Mouse (Mus musculus) fat pad, adult 2 months (tissue): ENCODE measurements at regions not wholly inside any gene's neighbourhood (a gene's known extent, or its start where the extent isn't known, plus 50 kb on each side); places are given as distances from the start of the nearest gene placed in this dataset.

ENCODE experiments used
- DNase-seq: peaks from one replicate; pipeline ENCODE4 v3.0.0-alpha.2; 2011; ENCODE audit warnings: low read depth, low spot score; ENCODE audit errors: extremely low read depth

DNA sequence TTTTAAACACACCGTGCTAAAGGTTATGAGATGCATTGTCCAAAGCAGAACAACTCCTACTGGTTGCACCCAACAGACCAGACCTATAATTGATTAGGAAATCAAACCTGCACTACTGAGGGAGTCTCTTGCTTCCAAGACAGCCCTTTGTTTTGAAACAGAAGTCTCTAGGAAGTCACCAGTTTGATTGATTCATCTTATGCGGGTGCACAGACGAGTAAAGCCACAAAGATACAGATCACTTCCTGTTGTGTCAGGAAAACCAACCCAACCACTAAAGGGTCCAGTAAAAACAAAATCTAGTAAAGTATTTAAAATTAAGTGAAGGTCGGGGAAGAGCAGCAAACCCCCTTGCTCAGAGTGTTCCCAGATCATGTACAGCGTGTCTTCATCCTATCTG, 58.3 kb upstream of the N6amt1 start:
- DNase-seq, result no peak

DNA sequence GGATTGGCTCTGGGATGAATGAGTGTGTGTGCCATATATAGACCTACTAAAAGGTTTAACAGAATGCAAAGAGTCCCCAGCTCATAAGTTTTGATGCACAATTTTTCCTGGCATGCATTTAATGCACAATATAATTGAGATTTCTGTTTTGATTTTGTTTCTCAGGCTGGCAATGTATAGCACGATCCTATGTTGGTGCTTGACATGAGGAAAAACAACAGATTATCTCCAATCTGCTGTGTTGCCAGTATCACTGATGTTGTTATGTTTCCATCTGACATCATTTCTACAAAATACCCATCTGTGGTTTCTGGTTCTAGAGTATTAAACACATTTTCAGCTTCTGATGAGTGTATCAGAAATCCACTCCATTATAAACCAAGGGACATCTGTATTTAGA, 61.2 kb upstream of the N6amt1 start:
- DNase-seq, result no peak

DNA sequence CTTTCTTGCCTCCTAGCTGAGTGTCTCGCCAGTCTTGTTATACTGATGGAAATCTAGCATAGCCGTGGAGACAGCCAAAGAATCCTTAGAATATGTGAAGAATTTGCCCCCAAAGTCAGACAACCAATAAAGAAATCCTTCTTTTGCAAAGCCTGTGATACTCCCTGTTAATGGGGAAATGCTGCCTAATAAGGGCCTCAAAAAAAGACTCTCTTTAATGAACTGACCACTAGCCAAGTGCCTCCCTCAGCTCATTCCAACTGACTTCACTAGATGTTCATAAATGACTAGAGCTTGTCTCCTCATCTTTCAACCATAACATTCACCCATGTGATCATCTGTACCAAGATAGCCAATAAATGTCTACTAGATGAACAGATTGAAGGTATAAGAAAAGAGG, 62.3 kb upstream of the N6amt1 start:
- DNase-seq, result no peak

- DNase-seq, result no peak
Observed at GRCm38 (mm10) chr16:87285639-87286038, 68.3 kb upstream of the N6amt1 start.

DNA sequence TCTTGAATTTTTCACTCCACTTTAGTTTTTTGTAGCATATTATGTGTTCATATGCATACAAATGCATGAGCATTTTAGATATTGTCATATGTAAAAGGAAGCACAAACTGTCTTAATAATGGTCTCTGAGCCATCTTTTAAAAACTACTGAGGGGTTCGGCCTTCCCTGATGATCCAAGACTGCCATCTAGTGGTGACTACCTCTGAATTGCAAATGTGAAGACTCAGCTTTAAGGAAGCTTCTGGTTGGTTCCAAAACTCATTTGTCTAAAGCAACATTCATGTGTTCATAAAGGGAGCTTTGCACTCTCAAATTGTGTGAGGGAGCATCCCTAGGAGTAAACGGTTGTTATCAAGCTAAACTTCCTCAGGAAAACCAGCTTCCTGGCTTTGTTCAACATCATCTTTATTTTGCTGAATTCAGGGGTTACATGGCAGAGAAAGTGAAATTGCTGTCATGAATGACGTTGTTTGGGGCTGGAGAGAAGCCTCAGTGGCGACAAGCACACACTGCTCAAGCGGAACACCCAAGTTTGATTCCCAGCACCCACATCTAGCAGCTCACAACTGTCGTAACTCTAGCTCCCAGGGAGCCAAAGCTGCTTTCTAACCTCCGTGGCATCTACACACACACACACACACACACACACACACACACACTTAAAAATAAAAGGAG, 69.0 kb upstream of the N6amt1 start:
- no peak for DNase-seq

- no peak for DNase-seq
Observed at GRCm38 (mm10) chr16:87278518-87278917, 75.5 kb upstream of the N6amt1 start.

DNA sequence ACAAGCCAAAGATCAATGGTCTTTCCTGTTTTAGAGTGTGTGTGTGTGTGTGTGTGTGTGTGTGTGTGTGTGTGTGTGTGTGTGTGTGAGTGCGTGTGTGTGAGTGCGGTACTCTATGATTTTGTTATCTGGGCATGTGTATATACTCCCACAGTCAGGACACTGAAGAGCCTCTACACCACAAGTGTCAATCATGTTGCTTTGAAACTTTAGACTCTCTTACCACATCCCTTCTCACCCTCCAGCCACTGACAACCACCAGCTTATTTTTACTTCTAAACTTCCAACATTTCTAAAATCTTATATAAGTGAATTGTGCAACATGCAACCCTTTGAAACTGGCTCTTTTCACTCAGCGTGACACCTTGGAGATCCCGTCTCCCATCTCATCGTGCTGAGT, 81.6 kb upstream of the N6amt1 start:
- DNase-seq, result no peak

- DNase-seq, result no peak
Observed at GRCm38 (mm10) chr16:87267954-87268804, 85.8 kb upstream of the N6amt1 start.

- DNase-seq, result no peak
Observed at GRCm38 (mm10) chr16:87267517-87267916, 86.5 kb upstream of the N6amt1 start.

GRCm38 (mm10) chr16:87263571-87263970, 90.4 kb upstream of the N6amt1 start:
- no peak for DNase-seq

GRCm38 (mm10) chr16:87263041-87263440, 90.9 kb upstream of the N6amt1 start:
- no peak for DNase-seq

DNA sequence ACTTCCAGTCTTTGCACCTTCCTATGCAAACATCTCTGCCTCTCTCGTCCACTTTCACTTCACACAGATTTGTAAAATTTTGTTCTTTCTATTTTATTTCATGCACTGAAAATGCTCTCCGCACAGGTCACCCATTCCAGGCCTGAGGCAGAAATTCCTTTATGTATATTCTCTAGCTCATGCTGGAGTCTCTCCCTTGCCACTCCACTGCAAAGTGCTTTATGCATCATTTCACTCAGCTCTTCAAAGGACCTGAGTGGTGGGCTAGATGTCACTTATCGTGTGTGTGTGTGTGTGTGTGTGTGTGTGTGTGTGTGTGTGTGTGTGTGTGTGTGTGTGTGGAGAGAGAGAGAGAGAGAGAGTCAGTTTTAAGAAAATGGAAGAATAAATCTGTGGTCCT, 91.5 kb upstream of the N6amt1 start:
- DNase-seq, result no peak

DNA sequence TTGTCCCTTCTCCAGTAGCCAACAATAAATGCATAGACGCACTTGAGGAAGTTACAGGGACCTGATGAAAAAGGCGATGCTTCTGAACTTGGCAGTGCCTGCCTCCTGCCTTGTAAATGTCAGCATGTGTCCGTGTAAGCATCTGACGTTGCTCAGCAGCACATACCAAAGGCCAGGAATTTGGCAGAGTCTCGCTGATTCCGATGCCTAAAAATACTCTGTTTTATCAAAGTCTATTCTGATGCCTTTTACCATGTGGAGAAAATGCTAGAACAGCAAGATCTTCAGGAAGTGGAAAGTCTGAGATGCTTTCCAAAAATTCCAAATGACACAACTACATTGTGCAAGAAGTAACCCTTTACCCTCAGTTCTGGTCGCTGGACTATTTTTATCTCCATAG, 92.5 kb upstream of the N6amt1 start:
- DNase-seq, result no peak

GRCm38 (mm10) chr16:87254736-87255135, 99.2 kb upstream of the N6amt1 start:
- no peak for DNase-seq

GRCm38 (mm10) chr16:87250531-87250930, 103.5 kb upstream of the N6amt1 start:
- no peak for DNase-seq

DNA sequence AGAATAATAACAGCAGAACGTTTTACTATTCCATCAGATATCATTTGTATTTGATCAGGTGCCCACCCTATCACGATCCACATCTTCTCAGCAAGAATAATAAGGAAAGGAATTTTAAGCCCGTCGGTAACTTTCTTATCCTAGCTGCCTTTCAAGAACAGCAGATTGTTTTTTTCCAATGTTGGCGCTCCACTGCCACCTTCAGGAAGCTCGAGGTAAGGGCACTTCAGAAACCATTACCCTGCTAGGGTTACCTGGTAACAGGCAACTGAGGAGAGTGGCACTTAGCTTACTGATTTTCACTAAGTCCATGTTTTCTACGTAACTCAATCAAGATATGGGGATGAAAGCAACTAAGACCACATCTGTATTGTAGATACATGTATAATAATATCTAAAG, 104.1 kb upstream of the N6amt1 start:
- DNase-seq, result no peak

DNA sequence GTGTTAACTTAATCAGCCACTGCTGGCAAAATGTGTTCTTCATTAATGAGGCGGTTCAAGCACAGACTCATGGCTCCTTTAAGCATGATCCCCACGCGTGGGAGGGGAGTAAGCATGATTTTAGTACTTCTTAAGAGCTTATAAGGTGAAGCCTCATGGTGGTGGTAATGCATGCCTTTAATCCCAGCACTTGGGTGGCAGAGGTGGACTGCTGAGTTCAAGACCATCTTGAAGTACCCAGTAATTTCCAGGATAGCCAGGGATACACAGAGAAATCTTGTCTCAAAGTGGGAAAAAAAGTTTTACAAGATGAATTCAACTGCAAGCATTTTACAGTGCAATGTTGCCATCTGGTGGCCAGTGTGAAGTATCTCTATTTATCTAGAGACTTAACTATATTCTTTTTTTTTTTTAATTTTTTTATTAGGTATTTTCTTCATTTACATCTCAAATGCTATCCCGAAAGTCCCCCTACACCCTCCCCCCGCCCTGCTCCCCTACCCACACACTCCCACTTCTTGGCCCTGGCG, 105.4 kb upstream of the N6amt1 start:
- DNase-seq, result no peak

DNA sequence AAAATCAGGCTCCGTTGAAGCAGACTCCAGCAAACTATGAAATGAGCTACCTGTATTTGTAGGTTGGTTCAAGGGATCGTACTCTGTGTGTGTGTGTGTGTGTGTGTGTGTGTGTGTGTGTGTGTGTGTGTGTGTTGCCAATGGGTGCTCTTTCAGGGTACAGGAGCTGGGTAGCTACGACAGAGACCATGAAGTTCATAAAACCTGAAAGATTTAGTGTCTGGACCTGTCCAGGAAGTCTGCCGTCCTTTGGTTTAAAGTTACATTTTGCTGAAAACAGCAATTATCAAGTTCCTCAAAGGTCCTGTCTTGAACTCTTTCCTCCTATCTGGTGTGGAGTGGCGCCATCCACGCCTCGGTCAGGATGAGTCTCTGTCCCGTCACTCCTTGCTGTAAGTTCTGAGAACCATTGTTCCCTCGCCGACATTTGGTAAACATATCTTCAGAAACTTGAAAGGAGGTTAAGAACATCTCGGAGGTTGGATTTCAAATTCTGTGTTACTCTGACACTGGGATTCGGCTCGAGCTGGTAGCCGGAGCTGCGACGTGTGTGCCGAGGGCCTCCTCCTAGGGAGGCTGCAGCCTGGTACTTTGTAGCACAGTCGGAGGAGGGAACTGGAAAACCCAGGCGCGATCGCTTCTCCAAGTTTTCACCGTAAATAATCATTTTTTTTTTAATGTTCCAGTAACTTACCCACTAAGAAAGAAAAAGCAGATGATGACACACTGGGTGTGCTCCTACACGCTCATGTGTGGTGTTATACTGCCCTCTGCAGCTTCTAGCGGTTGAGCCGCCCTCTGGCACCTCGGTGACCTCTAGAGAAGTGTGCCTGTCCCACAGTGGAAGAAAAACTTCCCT, 107.8 kb upstream of the N6amt1 start:
- DNase-seq, result no peak

DNA sequence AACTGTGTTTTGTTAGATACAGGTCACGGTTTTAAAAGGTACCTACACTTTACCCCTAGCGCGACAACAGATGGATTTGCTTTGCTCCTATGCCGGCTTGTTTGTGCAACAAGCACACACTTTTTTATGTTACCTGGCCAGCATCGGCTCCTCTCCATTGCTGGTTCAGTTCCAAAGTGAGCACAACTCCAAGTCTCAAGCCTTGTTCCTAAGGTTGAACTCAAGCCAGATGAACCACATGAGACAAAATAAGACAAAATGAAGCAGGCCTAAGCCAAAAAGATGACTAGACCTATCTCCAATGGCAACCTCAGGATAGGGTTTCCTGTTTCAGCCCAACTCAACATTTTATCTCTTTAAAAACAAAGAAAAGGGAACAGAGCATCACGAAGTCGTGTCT, 108.5 kb upstream of the N6amt1 start:
- DNase-seq, result no peak

DNA sequence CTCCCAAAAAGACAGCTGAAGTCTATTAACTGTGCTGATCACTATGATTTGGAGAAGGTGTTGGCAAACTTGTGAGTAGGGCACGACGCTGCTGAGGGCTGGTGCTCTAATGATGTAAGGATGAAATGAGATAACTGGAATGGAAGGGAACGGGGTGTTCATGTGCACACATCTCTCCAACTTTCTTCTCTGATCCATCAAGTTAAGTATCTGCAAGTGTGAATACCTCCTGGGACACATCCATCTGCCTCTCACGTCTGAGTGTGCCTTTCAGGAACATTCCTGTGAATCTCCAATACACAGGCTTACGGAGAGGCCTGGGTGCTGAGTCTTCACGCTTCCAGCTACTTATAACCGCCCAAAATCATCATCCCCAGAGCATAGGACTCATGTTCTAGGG, 112.0 kb upstream of the N6amt1 start:
- no peak for DNase-seq

- no peak for DNase-seq
Observed at GRCm38 (mm10) chr16:87239105-87239504, 114.9 kb upstream of the N6amt1 start.
